Comparison of ENCODE assay signal across 23 mouse cellular contexts in genomic region chr8:111931721-111932120, GRCm38 (mm10). TPM values are rescaled to one million over a fixed set of nuclear protein-coding genes. Genes with fewer than 3 reads are reported as not detected.
DNase-seq lines count a peak whose midpoint lies in the region; ATAC-seq and TF ChIP-seq lines count a peak whose summit lies in the region.
"Had no signal": no experiment of that assay in that cellular context is flagged by ENCODE, and none has a peak within 500 bp of the region (broad histone marks: within the 10 kb centered on the region; RNA-seq: fewer than 3 reads in every experiment).

No protein-coding gene starts in this region.

- ATAC-seq in embryonic facial prominence, embryonic 11.5 days (replicated peaks; ENCODE audit: insufficient number of reproducible peaks, low FRiP score, low TSS enrichment, low read depth): no peak
- ATAC-seq in liver, embryonic 13.5 days (ENCODE audit: low read depth): no peak
- no peak for ATAC-seq in liver, postnatal 0 days
- ATAC-seq in embryonic facial prominence, embryonic 13.5 days (ENCODE audit: insufficient number of reproducible peaks, insufficient read depth, low FRiP score, low TSS enrichment, low read depth): no peak
- ATAC-seq in granulocyte monocyte progenitor cell, adult 5-6 weeks (replicated peaks; ENCODE audit: poor library complexity, severe bottlenecking): no peak
- ATAC-seq: CD4-positive, CD25-positive, alpha-beta regulatory T cell, adult 4 months; hindbrain, postnatal 0 days had no signal

- H3K9ac ChIP-seq in embryonic facial prominence, embryonic 11.5 days (replicated peaks; ENCODE audit: low read length): no peak overlapping the region
- H3K9ac ChIP-seq in liver, embryonic 13.5 days: no peak overlapping the region
- no peak overlapping the region for H3K9ac ChIP-seq in liver, postnatal 0 days (replicated peaks)
- no peak overlapping the region; the same call in 1 of the 2 replicates for H3K9ac ChIP-seq in ES-E14 (ENCODE audit: insufficient read depth, low read depth, low read length, poor library complexity, severe bottlenecking)
- no peak overlapping the region for H3K9ac ChIP-seq in embryonic facial prominence, embryonic 13.5 days
- H3K9ac ChIP-seq: forebrain, embryonic 13.5 days; heart, embryonic 15.5 days; hindbrain, embryonic 13.5 days had no signal

- H3K9me3 ChIP-seq in embryonic facial prominence, embryonic 11.5 days (replicated peaks; ENCODE audit: control insufficient read depth, low read length): no peaks in the 10 kb centered on the region
- H3K9me3 ChIP-seq in embryonic facial prominence, embryonic 10.5 days: no peaks in the 10 kb centered on the region
- H3K9me3 ChIP-seq in liver, embryonic 13.5 days (replicated peaks): no peaks in the 10 kb centered on the region
- no peaks in the 10 kb centered on the region for H3K9me3 ChIP-seq in liver, postnatal 0 days (ENCODE audit: low read length)
- no peaks in the 10 kb centered on the region for H3K9me3 ChIP-seq in ES-E14 (ENCODE audit: control insufficient read depth, insufficient read depth, low read depth, low read length)
- H3K9me3 ChIP-seq in embryonic facial prominence, embryonic 13.5 days: no peaks in the 10 kb centered on the region
- H3K9me3 ChIP-seq: forebrain, embryonic 13.5 days; heart, embryonic 15.5 days; hindbrain, embryonic 13.5 days had no signal

- no peak overlapping the region for H3K27ac ChIP-seq in embryonic facial prominence, embryonic 11.5 days (replicated peaks; ENCODE audit: low read depth, low read length)
- no peak overlapping the region for H3K27ac ChIP-seq in embryonic facial prominence, embryonic 10.5 days (replicated peaks)
- H3K27ac ChIP-seq in liver, embryonic 13.5 days: peak overlapping the region; percentile 96
- no peak overlapping the region for H3K27ac ChIP-seq in liver, postnatal 0 days (ENCODE audit: low read depth)
- H3K27ac ChIP-seq in ES-E14 (ENCODE audit: insufficient read depth, low read depth, low read length, poor library complexity, severe bottlenecking): no peak overlapping the region
- H3K27ac ChIP-seq in embryonic facial prominence, embryonic 13.5 days: peak overlapping the region; percentile 34; the same call in 1 of the 2 replicates
- H3K27ac ChIP-seq in kidney, adult 2 months (ENCODE audit: insufficient read depth, low read depth, low read length): no peak overlapping the region
- H3K27ac ChIP-seq: forebrain, embryonic 13.5 days; heart, adult 2 months; heart, embryonic 15.5 days; hindbrain, embryonic 13.5 days; hindbrain, postnatal 0 days had no signal

- 65% methylated on average over 16 of the region's 16 CpGs for WGBS in embryonic facial prominence, embryonic 11.5 days
- 75% methylated on average over 16 of the region's 16 CpGs for WGBS in embryonic facial prominence, embryonic 10.5 days
- 84% methylated on average over 16 of the region's 16 CpGs for whole genome bisulfite sequencing in liver, embryonic 13.5 days (ENCODE audit: insufficient replicate concordance)
- 86% methylated on average over 16 of the region's 16 CpGs for WGBS in liver, postnatal 0 days (ENCODE audit: insufficient replicate concordance)
- WGBS in embryonic facial prominence, embryonic 13.5 days: 54% methylated on average over 16 of the region's 16 CpGs
- 88% methylated on average over 16 of the region's 16 CpGs for WGBS in kidney, adult 2 months

- H3K27me3 ChIP-seq in embryonic facial prominence, embryonic 11.5 days (ENCODE audit: control insufficient read depth, insufficient read depth, low read length): no peaks in the 10 kb centered on the region
- H3K27me3 ChIP-seq in embryonic facial prominence, embryonic 10.5 days (replicated peaks; ENCODE audit: low read depth, poor library complexity, severe bottlenecking): no peaks in the 10 kb centered on the region
- no peaks in the 10 kb centered on the region for H3K27me3 ChIP-seq in liver, embryonic 13.5 days
- 0 out of 2 replicates have a peak, but pooled peaks cover 10% of the 10 kb centered on the region for H3K27me3 ChIP-seq in liver, postnatal 0 days (ENCODE audit: insufficient read depth, low read length)
- H3K27me3 ChIP-seq in embryonic facial prominence, embryonic 13.5 days: no peaks in the 10 kb centered on the region
- no peaks in the 10 kb centered on the region for H3K27me3 ChIP-seq in kidney, adult 2 months (replicated peaks; ENCODE audit: control insufficient read depth, insufficient read depth, low read length)
- H3K27me3 ChIP-seq: forebrain, embryonic 13.5 days; heart, embryonic 15.5 days; hindbrain, embryonic 13.5 days had no signal

- H3K4me3 ChIP-seq in embryonic facial prominence, embryonic 11.5 days (ENCODE audit: low read depth, low read length): no peak overlapping the region
- no peak overlapping the region for H3K4me3 ChIP-seq in embryonic facial prominence, embryonic 10.5 days
- H3K4me3 ChIP-seq in liver, embryonic 13.5 days (replicated peaks): no peak overlapping the region
- no peak overlapping the region for H3K4me3 ChIP-seq in liver, postnatal 0 days (ENCODE audit: low read depth, low read length)
- H3K4me3 ChIP-seq in ES-E14 (ENCODE audit: insufficient read depth in 1 of 2, low read depth in 1 of 2, low read length in 2 of 2, poor library complexity in 1 of 2, severe bottlenecking in 1 of 2): no peak overlapping the region
- no peak overlapping the region for H3K4me3 ChIP-seq in embryonic facial prominence, embryonic 13.5 days
- H3K4me3 ChIP-seq in kidney, adult 2 months (ENCODE audit: insufficient read depth, low read depth, low read length): no peak overlapping the region
- H3K4me3 ChIP-seq: heart, adult 2 months; heart, embryonic 15.5 days had no signal

- in situ Hi-C loops in ES-E14 (cut with MboI; ENCODE audit: low sequenced_read_pairs in 2 of 2, unreplicated experiment in 2 of 2): no loop called here

- TF ChIP-seq POLR2A in kidney, adult 2 months (IDR thresholded peaks at IDR 0.05; ENCODE audit: low read depth, low read length): no peak

- TF ChIP-seq CTCF in liver, postnatal 0 days (IDR thresholded peaks at IDR 0.05; ENCODE audit: low read depth): no peak
- no peak for TF ChIP-seq CTCF in kidney, adult 2 months (conservative IDR thresholded peaks at IDR 0.05; ENCODE audit: insufficient read depth, insufficient read length, low read depth, low read length)

- no peaks in the 10 kb centered on the region; the same call in 1 of the 2 replicates for H3K4me1 ChIP-seq in embryonic facial prominence, embryonic 11.5 days (ENCODE audit: control insufficient read depth, insufficient read depth, low read length)
- peaks cover 29% of the 10 kb centered on the region for H3K4me1 ChIP-seq in embryonic facial prominence, embryonic 10.5 days
- H3K4me1 ChIP-seq in liver, embryonic 13.5 days (replicated peaks): peaks cover 64% of the 10 kb centered on the region
- peaks cover 18% of the 10 kb centered on the region for H3K4me1 ChIP-seq in liver, postnatal 0 days (ENCODE audit: insufficient read depth)
- H3K4me1 ChIP-seq in ES-E14 (ENCODE audit: control insufficient read depth in 2 of 2, insufficient read depth in 2 of 2, low read length in 2 of 2, poor library complexity in 1 of 2): peaks cover 4 to 15% of the 10 kb centered on the region in 2 experiments; a peak in 2 of 4 replicates
- peaks cover 21% of the 10 kb centered on the region for H3K4me1 ChIP-seq in embryonic facial prominence, embryonic 13.5 days
- H3K4me1 ChIP-seq in kidney, adult 2 months (ENCODE audit: control insufficient read depth, insufficient read depth, low read length): 0 out of 2 replicates have a peak, but pooled peaks cover 3% of the 10 kb centered on the region

- H3K4me2 ChIP-seq in embryonic facial prominence, embryonic 11.5 days (ENCODE audit: low read depth, low read length): no peak overlapping the region
- no peak overlapping the region; the same call in 1 of the 2 replicates for H3K4me2 ChIP-seq in liver, embryonic 13.5 days
- H3K4me2 ChIP-seq in liver, postnatal 0 days (ENCODE audit: low read depth, low read length): no peak overlapping the region
- H3K4me2 ChIP-seq in embryonic facial prominence, embryonic 13.5 days: peak overlapping the region; percentile 96; the same call in 1 of the 2 replicates

- no peak for TF ChIP-seq EP300 in liver, postnatal 0 days (IDR thresholded peaks at IDR 0.05; ENCODE audit: low read depth)

- DNase-seq in embryonic facial prominence, embryonic 11.5 days (ENCODE audit: low spot score): peak; percentile 38
- DNase-seq in embryonic facial prominence, embryonic 10.5 days (ENCODE audit: low spot score): no peak
- no peak for DNase-seq in liver, embryonic 13.5 days
- DNase-seq in liver, postnatal 0 days: no peak
- no peak for DNase-seq in ES-E14 (ENCODE audit: low read depth, low spot score)
- no peak for DNase-seq in kidney, adult 2 months
- DNase-seq: adrenal gland, postnatal 10 days; B cell, adult 2 months; cerebellum, adult 11-12 months; cerebellum, adult 9-10 months; cerebellum, postnatal 25 days; gastrocnemius, adult 2 months; gastrocnemius, postnatal 25 days; heart, adult 2 months; heart, postnatal 14 days had no signal

- H3K36me3 ChIP-seq in embryonic facial prominence, embryonic 11.5 days (replicated peaks; ENCODE audit: control insufficient read depth, insufficient read depth, low read depth, low read length): no peaks in the 10 kb centered on the region
- H3K36me3 ChIP-seq in embryonic facial prominence, embryonic 10.5 days (replicated peaks): peaks cover 3% of the 10 kb centered on the region; the same call in 1 of the 2 replicates
- H3K36me3 ChIP-seq in liver, embryonic 13.5 days: no peaks in the 10 kb centered on the region
- no peaks in the 10 kb centered on the region for H3K36me3 ChIP-seq in liver, postnatal 0 days (replicated peaks; ENCODE audit: insufficient read depth, low read length)
- H3K36me3 ChIP-seq in ES-E14 (ENCODE audit: control insufficient read depth, insufficient read depth, low read length, poor library complexity, severe bottlenecking): peaks cover 3% of the 10 kb centered on the region; the same call in 1 of the 2 replicates
- H3K36me3 ChIP-seq in embryonic facial prominence, embryonic 13.5 days: no peaks in the 10 kb centered on the region
- no peaks in the 10 kb centered on the region for H3K36me3 ChIP-seq in kidney, adult 2 months (ENCODE audit: control insufficient read depth, insufficient read depth, low read length)
- H3K36me3 ChIP-seq: heart, embryonic 15.5 days had no signal

RNA-seq across cellular contexts. Expression of gene Tmem231, which starts 2.0 kb away (rescaled TPM):
- 18.6 and 20.0 TPM in 2 replicates for polyA plus RNA-seq in embryonic facial prominence, embryonic 11.5 days (2014; fragmentation: Nextera tagmentation; extraction: Ambion mirVana)
- 20.1 and 20.2 TPM in 2 replicates for polyA plus RNA-seq in embryonic facial prominence, embryonic 10.5 days (2016; fragmentation: Nextera tagmentation; extraction: Ambion mirVana)
- 2.1 and 2.6 TPM in 2 replicates for polyA plus RNA-seq in liver, embryonic 13.5 days (2015; fragmentation: Nextera tagmentation; extraction: Ambion mirVana)
- 0.56 and 1.0 TPM in 2 replicates for polyA plus RNA-seq in liver, postnatal 0 days (2015; fragmentation: Nextera tagmentation; extraction: Ambion mirVana)
- 30.3 and 38.5 TPM in 2 replicates for total RNA-seq in ES-E14 (2012; rRNA removed)
- 21.1 and 22.1 TPM in 2 replicates for polyA plus RNA-seq in embryonic facial prominence, embryonic 13.5 days (2015; fragmentation: Nextera tagmentation; extraction: Ambion mirVana)
- polyA plus RNA-seq in kidney, adult 2 months (2012; rRNA removed): 11.2 and 13.6 TPM in 2 replicates
- not detected in 2 replicates for total RNA-seq in granulocyte monocyte progenitor cell, adult 5-6 weeks (2014; fragmentation: Nextera tagmentation)
- total RNA-seq in granulocyte monocyte progenitor cell, adult 5-6 weeks (2017): not detected in 2 replicates

RNA-seq across cellular contexts. Expression of gene Gabarapl2, which starts 8.8 kb away (rescaled TPM):
- polyA plus RNA-seq in embryonic facial prominence, embryonic 11.5 days (2014; fragmentation: Nextera tagmentation; extraction: Ambion mirVana): 222 and 230 TPM in 2 replicates
- polyA plus RNA-seq in embryonic facial prominence, embryonic 10.5 days (2016; fragmentation: Nextera tagmentation; extraction: Ambion mirVana): 186 and 194 TPM in 2 replicates
- polyA plus RNA-seq in liver, embryonic 13.5 days (2015; fragmentation: Nextera tagmentation; extraction: Ambion mirVana): 185 and 197 TPM in 2 replicates
- polyA plus RNA-seq in liver, postnatal 0 days (2015; fragmentation: Nextera tagmentation; extraction: Ambion mirVana): 162 and 173 TPM in 2 replicates
- 112 and 255 TPM in 2 replicates for total RNA-seq in ES-E14 (2012; rRNA removed)
- polyA plus RNA-seq in embryonic facial prominence, embryonic 13.5 days (2015; fragmentation: Nextera tagmentation; extraction: Ambion mirVana): 166 and 167 TPM in 2 replicates
- 53.3 and 74.1 TPM in 2 replicates for polyA plus RNA-seq in kidney, adult 2 months (2012; rRNA removed)
- total RNA-seq in granulocyte monocyte progenitor cell, adult 5-6 weeks (2014; fragmentation: Nextera tagmentation): 54.4 and 78.4 TPM in 2 replicates
- 23.3 and 26.8 TPM in 2 replicates for total RNA-seq in granulocyte monocyte progenitor cell, adult 5-6 weeks (2017)

RNA-seq across cellular contexts. Expression of gene Chst5, which starts 21.5 kb away (rescaled TPM):
- 1.1 and 2.2 TPM in 2 replicates for polyA plus RNA-seq in embryonic facial prominence, embryonic 11.5 days (2014; fragmentation: Nextera tagmentation; extraction: Ambion mirVana)
- polyA plus RNA-seq in embryonic facial prominence, embryonic 10.5 days (2016; fragmentation: Nextera tagmentation; extraction: Ambion mirVana): 2.2 and 2.7 TPM in 2 replicates
- polyA plus RNA-seq in liver, embryonic 13.5 days (2015; fragmentation: Nextera tagmentation; extraction: Ambion mirVana): 0.06 TPM in 1 of 2 replicates, not detected in the other
- not detected in 2 replicates for polyA plus RNA-seq in liver, postnatal 0 days (2015; fragmentation: Nextera tagmentation; extraction: Ambion mirVana)
- 4.0 and 4.4 TPM in 2 replicates for total RNA-seq in ES-E14 (2012; rRNA removed)
- polyA plus RNA-seq in embryonic facial prominence, embryonic 13.5 days (2015; fragmentation: Nextera tagmentation; extraction: Ambion mirVana): 3.4 and 3.6 TPM in 2 replicates
- polyA plus RNA-seq in kidney, adult 2 months (2012; rRNA removed): 0.06 TPM in 1 of 2 replicates, not detected in the other
- total RNA-seq in granulocyte monocyte progenitor cell, adult 5-6 weeks (2014; fragmentation: Nextera tagmentation): not detected in 2 replicates
- not detected in 2 replicates for total RNA-seq in granulocyte monocyte progenitor cell, adult 5-6 weeks (2017)
- total RNA-seq: heart, adult 2 months; heart, postnatal 14 days; hematopoietic stem cell, adult 5-6 weeks had no signal
- polyA plus RNA-seq: CD4-positive, CD25-positive, alpha-beta regulatory T cell, adult 4 months; heart, adult 2 months had no signal

RNA-seq across cellular contexts. Expression of gene Tmem170, which starts 55.2 kb away (rescaled TPM):
- 7.7 and 8.2 TPM in 2 replicates for polyA plus RNA-seq in embryonic facial prominence, embryonic 11.5 days (2014; fragmentation: Nextera tagmentation; extraction: Ambion mirVana)
- 10.5 and 11.0 TPM in 2 replicates for polyA plus RNA-seq in embryonic facial prominence, embryonic 10.5 days (2016; fragmentation: Nextera tagmentation; extraction: Ambion mirVana)
- polyA plus RNA-seq in liver, embryonic 13.5 days (2015; fragmentation: Nextera tagmentation; extraction: Ambion mirVana): 4.3 and 5.4 TPM in 2 replicates
- polyA plus RNA-seq in liver, postnatal 0 days (2015; fragmentation: Nextera tagmentation; extraction: Ambion mirVana): 4.9 TPM in 2 replicates
- 12.1 and 14.3 TPM in 2 replicates for total RNA-seq in ES-E14 (2012; rRNA removed)
- polyA plus RNA-seq in embryonic facial prominence, embryonic 13.5 days (2015; fragmentation: Nextera tagmentation; extraction: Ambion mirVana): 8.3 and 8.6 TPM in 2 replicates
- 6.0 and 6.9 TPM in 2 replicates for polyA plus RNA-seq in kidney, adult 2 months (2012; rRNA removed)
- 0.62 and 2.0 TPM in 2 replicates for total RNA-seq in granulocyte monocyte progenitor cell, adult 5-6 weeks (2014; fragmentation: Nextera tagmentation)
- 0.05 and 0.73 TPM in 2 replicates for total RNA-seq in granulocyte monocyte progenitor cell, adult 5-6 weeks (2017)

Comparison
In these comparisons a context has a peak if more than half of its experiments do, and no peak if none do; other contexts are left out.
1. H3K27ac ChIP-seq: peak in liver, embryonic 13.5 days (single experiment) and embryonic facial prominence, embryonic 13.5 days (single experiment); none in embryonic facial prominence, embryonic 11.5 days (single experiment), embryonic facial prominence, embryonic 10.5 days (single experiment), liver, postnatal 0 days (single experiment), ES-E14 (single experiment) and kidney, adult 2 months (single experiment).